Mouse (Mus musculus) granulocyte monocyte progenitor cell, adult 5-6 weeks (primary cell): ENCODE data around the gene Prkca. TPM values are rescaled to one million over a fixed set of nuclear protein-coding genes. Genes with fewer than 3 reads are reported as not detected.

Experiments
- ATAC-seq: replicated peaks from 2 replicates; pipeline ENCODE4 v1.8.0; 2016; ENCODE audit warnings: mild to moderate bottlenecking, moderate TSS enrichment, inconsistent platforms; ENCODE audit not compliant: poor library complexity, severe bottlenecking
- total RNA-seq, 2 experiments: library from RNA; stranded (forward) in 1 of 2; stranded (reverse) in 1 of 2; fragments of 200-712, 200-1000 nt in 1 of 2; fragments of >200 nt in 1 of 2; fragmentation: Nextera tagmentation in 1 of 2; gene quantifications; 2 replicates each; pipeline ENCODE4 v1.2.3; 2014 to 2017

Prkca gene
- total RNA-seq, 2 experiments from 2014 or later = 2.2 to 6.1 TPM

DNA sequence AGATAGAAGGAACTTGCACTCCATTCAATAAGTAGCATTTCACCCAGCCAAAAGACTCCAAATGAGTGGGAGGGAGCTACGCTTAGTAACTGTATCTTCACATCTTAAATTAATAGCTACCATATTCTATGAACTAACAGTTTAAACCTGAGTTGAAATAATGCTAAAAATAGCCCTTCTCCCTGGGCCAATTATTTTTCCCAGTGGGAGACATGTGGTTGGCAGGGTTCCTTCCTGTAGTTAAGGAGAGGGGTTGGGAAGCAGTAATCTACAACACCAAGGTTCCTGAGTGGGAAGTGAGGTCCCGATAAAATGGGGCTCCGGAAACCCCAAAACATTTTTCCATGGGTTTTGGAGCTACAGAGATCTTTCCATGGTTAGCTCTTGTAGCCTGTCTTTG is 76.7 kb downstream of the Prkca start:
- ATAC-seq = no peak

DNA sequence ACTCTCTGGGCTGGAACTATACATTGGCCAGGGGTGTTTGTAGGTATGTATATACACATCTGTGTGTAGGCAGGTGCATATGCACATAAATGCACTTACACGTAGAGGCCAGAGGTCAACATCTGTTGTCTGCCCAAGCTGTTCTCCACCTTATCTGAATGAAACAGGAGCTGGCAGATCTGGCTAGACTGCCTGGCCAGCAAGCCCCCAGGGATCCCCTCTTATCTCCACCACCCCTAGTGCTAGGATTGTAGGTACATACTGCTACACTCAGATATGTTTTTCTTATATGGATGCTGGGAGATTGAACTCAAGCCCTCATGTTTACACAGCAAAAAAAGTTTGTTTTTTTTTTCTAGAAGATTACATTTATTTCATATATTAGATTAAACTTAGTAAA is 79.9 kb downstream of the Prkca start:
- ATAC-seq = no peak

DNA sequence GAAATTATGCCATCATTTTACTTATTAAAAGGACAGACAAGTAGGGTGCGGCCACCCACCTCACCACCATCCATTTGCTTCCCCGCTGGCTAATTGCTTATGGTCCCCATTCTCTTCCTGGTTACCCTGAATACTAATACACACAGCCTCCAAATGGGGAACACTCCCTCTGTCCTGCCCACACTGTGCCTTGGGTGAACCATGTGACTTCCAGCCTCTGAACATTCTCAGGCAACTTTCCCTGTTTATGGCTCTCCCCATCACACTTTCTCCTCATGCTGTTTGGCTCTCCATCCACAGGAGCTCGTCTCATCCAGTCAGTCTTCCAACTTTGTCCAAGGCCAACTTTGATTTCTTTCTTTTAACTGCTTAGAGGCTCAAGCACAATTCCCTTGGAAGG is 80.3 kb downstream of the Prkca start:
- no peak; the same call in 1 of the 2 replicates for ATAC-seq

DNA sequence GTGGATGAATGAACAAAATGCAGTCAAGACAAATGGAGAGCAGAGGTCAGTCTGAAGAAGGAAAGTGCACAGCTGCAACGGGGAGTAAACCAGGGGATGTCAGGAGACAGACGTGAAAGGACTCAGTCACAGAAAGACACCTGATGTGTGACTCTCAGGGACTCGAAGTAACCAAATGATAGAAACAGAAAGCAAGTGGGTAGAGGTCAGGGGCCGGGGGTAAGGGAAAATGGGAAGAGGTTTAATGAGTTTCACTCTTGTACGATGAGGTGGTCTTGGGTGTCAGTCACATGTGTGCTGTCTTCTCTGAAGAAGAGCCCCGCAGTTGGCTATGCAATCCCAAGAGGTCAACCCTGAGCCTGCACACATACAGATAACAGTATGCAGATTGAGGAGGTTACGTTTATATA is 82.0 kb downstream of the Prkca start:
- ATAC-seq = peak; percentile 72

DNA sequence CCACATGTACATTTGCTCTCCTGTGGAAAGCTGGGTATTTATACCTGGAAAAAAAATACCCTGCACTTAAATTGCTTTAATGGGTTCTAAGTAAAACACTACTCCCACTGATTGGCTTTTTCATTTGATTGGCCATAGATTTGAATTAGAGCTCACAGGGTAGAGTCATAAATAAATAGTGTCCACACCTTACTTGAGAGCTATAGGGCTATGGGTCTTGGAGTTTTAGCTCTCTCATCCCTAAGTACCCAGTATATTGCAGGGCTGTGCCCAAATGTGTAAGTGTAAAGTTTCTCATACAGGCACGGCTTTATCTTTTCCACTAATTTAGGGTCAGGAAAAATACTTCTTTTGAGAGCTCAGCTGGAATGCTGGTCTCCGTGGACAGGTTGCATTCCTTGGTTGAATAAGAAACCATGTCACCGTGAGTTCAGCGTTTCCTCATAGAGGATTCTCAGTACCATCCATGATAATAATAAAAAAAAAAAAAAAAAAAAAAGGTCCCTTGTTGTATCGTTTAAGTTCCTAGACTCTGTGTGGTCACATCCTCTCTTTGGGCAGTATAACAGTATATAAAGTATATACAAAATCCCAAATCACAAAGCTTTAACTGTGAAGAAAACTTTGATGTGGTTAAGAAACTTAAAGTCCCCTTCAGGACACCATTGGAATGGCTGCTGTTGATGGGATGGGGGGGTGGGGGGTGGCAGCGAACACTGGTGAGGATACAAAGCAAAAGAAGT is 82.8 kb downstream of the Prkca start:
- ATAC-seq = no peak

DNA sequence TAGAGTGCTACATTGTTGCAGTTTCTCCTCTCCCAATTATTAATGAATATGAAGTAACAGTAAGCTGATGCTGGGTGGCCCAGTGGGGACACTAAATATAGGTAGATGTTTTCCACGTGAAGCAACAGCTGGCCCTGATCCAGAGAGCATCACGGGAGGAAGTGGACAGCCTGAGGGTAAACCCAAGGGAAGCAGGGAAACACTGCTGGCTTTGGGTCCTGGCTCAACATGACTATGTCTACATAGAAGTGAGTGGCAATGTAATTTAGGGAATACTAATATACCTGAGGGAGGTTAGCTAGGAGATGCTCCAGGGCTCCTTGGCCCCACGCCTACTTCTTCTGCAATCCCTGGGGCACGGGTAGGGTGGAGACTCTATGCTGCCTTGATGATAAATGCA is 84.3 kb downstream of the Prkca start:
- ATAC-seq = 0 out of 2 replicates have a peak, but pooled peaks have one; percentile 27

DNA sequence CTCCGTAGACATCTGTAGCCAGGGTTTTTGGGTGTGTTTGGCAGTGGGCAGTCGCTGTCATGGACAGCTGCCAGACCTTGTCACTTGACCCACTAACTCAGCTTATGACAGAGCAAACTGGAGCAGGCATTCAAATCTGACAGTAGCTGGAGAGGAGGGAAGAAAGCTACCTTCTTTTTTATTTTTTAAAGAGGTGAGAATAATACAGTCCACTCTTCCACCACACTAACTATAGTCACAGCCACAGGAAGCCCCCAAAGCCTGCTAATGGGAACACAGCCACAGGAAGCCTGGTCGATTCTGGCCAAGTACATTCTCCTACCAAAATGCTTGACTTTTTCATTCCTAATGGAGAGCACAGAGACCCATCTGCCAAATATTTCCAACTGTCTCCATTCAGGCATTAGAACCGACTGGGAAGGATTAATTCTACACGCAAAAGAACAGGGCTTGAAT is 84.9 kb downstream of the Prkca start:
- ATAC-seq = no peak

DNA sequence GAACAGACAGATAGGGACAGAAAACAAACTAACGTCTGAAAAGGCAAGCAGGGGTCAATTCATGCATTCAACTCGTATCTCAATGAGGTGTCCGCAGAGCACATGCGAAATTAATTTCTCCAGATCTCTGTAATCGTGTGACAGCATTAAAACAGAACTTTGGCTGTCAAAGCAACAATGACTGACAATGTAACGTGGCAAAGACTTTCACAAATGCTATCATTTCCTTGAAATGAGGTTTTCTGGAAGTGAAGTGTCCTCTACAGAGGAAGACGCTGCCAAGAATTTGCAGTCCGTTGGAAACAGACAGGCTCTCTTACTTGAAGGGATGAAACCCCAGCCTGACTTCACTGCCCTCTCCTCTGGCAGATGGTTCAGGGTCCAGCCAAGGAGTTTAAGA is 85.8 kb downstream of the Prkca start:
- no peak for ATAC-seq

DNA sequence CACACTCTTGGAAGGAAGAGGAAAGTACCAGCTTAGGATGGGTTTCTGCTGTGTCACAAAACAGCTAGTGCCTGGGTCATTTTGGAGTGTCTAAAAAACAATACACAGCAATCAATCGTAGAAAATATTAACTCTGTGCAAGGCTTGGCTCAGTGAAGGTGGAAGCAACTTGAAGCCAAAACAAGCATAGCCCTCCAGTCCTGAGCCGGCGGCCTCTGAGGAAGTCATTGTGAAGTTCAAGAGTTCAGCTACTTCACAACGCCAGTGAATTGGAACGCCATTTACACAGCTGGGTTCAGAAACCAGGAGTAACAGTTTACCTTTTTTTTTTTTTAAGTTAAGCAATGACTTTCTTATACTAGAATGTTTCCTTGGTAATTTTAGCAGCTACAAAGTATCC is 89.0 kb downstream of the Prkca start:
- ATAC-seq = no peak

DNA sequence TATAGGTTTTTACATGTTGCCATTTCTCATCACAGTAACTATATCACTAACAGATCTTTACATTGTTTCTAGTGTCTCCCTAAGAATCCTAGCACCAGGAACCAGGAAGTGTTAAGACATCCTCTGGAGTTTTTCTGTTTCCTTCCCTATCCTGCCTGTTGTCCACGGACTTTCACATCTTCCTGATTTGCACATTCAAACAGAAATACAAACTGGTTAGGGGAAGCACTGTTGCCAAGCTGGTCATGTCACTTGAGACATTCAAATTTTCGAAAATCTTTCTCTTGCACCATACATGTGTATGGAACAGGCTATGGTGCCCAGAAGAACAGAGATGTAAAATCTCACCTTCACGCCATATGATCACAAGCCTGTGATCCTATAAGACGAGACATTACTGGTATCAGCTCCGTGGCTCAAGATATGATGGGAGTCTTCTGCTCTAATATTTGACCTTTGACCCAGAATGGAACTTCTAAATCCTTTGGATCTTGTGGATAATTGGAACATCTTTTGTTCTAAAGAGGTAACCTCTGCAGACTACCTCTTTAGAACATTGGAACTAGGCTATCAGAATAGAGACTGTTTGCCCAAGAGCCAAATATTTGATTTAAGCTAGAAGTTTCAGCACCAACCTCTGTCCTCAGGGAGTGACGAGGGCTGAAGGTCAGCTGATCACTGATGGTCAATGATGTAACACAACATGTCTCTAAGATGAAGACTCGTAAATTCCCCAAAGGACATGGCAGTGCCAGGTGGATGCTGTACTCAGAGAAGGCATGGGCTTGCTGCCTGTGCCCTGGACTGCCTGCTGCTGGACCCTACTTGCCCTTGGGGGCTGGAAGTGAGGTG is 91.6 kb downstream of the Prkca start:
- 0 out of 2 replicates have a peak, but pooled peaks have one; percentile 28 for ATAC-seq

DNA sequence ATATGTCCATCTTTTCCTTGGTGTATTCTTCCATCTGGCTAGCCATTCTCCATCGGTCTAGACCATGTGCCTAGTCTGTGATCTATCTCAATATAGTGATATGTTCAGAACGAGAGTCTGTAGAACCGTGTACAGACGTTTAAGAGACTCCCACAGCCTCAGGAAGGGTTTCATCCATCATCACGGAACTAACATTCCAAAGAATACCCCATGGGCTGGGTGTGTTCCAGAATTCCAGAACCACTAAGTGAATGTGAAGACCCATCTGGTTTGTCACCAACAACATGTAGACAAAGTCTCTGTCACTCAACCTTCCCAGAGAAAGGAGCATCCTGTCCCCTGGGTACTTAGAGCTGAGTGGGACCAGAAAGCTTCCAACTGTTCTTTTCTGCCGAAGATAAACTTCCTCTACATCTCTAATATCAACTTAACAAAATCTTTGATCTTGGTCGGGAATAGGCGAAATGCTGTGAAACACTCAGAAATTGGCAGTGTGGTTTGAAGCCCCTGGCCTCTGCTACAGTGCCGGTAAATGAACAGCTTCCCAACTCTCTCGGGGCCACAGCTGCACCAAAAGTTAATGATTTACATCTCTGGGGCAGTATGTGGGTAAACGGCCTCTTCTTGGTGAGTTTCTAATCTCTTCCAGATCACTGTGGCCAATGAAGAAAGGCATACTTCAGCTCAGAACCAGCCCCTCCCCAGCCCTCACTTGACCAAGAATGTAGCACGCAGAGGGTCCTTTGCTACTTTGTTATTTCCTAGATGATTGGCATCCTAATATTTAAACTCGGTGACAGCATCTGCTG is 92.7 kb downstream of the Prkca start:
- ATAC-seq = no peak

DNA sequence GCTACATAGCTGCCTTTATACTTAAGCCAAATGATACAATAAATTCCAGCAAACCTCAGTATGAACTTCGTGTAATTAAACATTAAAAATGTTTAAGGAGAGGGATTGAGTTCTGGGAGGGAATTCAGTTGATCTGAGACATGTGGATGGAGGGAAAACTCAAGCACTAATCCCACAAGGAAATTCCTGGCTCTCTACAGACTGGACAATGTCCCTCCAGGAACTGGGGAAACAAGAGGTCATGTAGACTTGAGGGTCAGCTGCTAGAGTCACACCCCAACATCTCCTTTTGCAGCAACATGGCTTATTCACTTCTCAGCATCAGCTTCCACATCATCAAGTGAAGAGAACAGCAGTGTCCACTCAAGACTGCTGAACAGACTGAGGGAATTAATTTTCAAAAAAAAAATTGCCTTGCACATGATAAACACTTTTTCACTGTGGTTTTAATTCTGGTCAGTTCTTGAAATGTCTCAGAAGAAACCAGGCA is 93.5 kb downstream of the Prkca start:
- ATAC-seq = no peak

DNA sequence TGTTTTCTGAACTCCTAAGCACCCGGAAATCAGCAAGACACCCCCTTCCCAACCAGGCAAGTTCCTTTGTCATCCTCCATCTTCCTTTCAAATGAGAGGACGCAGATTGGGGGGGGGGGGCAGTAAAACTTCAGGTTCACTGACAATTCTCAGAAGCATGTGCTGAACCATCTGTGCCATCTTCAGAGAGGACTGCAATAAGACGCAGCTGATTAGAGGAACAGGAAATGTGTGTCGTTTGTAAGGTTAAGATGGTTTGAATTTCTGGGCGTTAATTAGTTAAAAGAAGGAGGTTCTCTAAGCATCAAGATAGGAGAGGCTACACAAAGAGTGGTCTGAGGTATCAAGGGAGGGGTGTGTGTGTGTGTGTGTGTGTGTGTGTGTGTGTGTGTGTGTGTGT is 94.2 kb downstream of the Prkca start:
- ATAC-seq = peak; percentile 20

DNA sequence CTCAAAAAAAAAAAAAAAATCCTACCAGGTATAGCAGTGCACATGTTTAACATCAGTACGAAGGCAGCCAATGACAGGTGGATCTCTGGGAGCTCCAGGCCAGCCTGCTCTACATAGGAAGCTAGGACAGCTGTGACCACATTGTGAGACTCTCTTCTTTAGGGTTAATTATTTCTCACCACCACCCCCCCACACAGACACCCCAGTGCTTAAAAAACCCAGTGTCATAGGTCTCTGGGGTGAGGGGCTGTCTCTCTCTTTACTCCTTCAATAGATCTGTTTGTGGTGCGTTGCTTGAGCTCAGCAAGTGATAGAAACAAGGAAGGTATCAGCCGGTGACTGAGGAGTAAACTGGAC is 94.7 kb downstream of the Prkca start:
- ATAC-seq = no peak

DNA sequence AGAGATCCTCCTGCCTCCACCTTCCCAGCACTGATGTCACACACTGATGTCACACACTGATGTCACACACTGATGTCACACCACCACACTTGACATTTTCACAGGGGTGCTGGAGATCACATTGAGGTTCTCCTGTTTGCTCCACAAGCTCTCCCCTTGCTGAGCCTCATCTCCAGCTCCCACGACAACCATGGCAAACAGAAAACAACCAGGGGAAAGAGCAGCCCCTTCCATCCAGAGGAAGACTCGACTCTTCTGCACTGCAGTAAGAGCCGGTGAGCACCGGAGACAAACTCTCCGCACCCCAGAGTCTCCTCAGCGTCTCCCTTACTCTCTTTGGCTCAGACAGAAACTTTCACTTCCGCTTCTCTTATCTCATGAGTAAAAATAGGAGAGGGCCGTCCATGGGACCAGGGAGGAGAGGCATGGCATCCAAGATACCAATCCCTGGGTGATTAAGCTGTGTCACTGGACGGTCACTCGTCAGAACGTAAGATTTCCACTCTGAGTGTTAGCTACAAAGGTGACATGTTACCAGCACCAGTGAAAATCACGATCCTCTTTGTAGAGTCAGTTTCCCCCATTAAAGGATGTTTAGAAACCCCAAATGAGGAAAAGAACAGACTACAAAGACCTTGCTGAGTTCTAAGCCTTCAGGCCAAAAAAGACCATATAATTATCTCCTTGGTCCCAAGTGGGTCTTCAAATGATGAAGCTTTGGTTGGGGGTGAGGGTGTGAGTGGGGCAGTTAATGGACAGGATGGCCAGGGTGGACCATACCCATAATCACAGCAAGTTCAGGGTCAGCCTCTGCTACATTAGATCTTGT is 95.3 kb downstream of the Prkca start:
- peak; percentile 72 for ATAC-seq

DNA sequence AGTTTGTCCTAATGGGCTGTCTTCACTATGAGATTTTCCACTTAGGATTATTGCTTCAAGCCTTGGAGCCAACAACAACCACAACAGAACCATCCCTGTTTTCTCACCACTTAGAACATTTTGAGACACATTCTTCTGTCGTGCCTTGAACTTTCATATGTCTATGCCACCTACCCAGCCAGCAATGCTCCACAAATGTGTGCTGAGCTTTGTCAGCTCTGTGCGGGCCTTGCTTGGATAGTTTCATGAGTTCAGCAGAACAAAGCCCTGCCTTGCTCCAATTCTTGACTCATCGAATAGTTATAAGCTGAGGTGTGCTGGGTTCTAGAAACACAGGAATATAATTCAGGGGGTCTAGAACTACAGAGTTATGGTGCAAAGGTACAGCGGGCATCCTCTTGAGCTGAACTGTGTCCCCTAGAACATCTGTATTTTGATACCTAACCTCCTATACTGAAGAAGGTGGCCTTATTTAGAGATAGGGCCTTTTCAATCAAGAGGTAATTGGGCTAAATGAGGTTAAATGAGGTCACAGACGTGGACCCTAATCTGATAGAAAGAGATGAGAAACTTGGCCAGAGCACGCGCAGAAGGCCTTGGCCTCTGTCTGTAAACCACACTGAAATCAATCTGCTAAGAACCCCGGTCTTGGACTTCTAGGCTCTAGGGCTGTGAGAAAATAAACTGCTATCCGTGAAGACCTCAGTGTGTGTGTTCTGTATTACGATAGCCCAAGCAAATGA is 96.4 kb downstream of the Prkca start:
- ATAC-seq = no peak

DNA sequence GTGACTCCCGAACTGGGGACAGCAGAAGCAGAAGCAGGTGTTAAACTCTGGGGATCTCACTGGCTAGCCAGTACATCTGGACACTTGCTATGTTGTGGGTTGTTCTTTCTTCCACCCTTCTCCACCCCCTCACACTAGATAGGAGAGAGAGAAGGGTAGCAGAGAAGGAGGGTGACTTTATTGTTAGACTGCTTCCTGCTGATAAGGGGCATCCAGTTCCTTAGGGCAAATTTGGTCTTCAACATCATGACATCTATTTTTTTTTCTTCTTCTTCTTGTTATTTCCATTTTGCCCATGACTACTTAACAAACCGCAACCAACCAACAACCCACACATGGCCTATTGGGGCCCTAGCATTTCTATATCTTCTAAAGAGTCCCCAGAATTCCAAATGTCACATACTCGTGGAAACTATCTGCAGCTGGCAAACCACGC is 97.4 kb downstream of the Prkca start:
- ATAC-seq = peak; percentile 31

DNA sequence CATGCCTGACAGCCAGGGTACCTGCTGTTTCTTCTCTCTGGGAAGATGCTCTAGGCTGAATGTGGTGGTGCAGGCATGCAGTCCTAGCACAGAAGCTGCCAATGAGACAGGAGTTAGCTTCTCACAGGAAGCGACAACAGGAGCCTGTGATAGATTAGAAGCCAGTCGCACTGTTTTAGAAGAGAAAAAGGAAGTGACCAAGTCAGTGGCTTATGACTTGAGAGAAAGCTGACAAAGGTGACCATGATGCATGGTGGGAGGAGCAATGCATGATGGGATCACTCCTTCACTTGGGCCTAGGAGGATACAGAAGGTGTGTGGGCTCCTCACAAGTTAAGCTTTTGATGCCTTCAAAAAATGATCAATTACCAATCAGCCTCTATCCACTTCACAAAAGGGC is 99.5 kb downstream of the Prkca start:
- peak; percentile 38 for ATAC-seq

DNA sequence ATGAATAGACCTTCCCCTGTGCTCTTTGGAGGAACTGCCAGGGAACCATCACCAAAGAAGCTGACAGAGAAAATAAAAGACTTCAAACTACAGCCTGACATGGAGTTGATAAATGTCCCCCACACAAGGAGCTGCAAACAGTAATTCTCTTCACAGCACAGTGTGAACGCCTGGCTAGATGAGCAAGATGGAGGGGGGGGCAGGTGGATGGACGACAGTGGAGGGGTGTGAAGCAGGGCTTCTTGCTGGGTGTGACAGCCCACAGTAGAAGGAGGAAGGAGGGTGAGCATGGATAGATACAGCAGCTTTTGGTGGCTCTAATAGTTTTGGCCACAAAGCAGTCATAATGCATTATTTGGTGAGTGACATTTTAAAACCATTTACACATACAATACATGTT is 100.1 kb downstream of the Prkca start:
- ATAC-seq = no peak
